Mouse (Mus musculus) hindbrain, embryonic 14.5 days (tissue): ENCODE measurements around the gene Myl3. TPM values are rescaled to one million over a fixed set of nuclear protein-coding genes. Genes with fewer than 3 reads are reported as not detected.
A peak's percentile ranks its signal among the peaks of the same experiment; 100 is the strongest.

ENCODE experiments used
- ATAC-seq: fragments of 200-750 bp; cut with Nextera tagmentation; 2 replicates; pipeline ENCODE4 v1.8.0; 2017; ENCODE audit warnings: moderate number of reproducible peaks, mild to moderate bottlenecking, moderate TSS enrichment, moderate library complexity; ENCODE audit not compliant: low FRiP score
- DNase-seq: peaks from one replicate; pipeline ENCODE4 v3.0.0-alpha.2; 2015; ENCODE audit warnings: low spot score
- H3K27ac ChIP-seq: fragments of 300-500 bp; sonication (generic); 2 replicates; pipeline ENCODE4 v1.5.1; 2014; ENCODE audit warnings: mild to moderate bottlenecking, moderate library complexity
- H3K27me3 ChIP-seq: fragments of 300-500 bp; sonication (generic); 2 replicates; pipeline ENCODE4 v1.6.1; 2014; ENCODE audit warnings: mild to moderate bottlenecking, low read length, mixed read lengths; ENCODE audit not compliant: control insufficient read depth, insufficient read depth
- H3K36me3 ChIP-seq: fragments of 300-500 bp; sonication (generic); replicated peaks from 2 replicates; pipeline ENCODE4 v1.6.1; 2014; ENCODE audit not compliant: control insufficient read depth, insufficient read depth
- H3K4me1 ChIP-seq: fragments of 300-500 bp; sonication (generic); replicated peaks from 2 replicates; pipeline ENCODE4 v1.6.1; 2014; ENCODE audit warnings: antibody characterized with exemption, low read length, mixed read lengths; ENCODE audit not compliant: control insufficient read depth, insufficient read depth
- H3K4me2 ChIP-seq: fragments of 300-500 bp; sonication (generic); replicated peaks from 2 replicates; pipeline ENCODE4 v1.6.1; 2014; ENCODE audit warnings: mild to moderate bottlenecking, moderate library complexity
- H3K4me3 ChIP-seq: fragments of 300-500 bp; sonication (generic); replicated peaks from 2 replicates; pipeline ENCODE4 v1.5.1; 2014; ENCODE audit warnings: mild to moderate bottlenecking, low read length
- H3K9ac ChIP-seq: fragments of 300-500 bp; sonication (generic); 2 replicates; pipeline ENCODE4 v1.6.1; 2014
- H3K9me3 ChIP-seq: fragments of 300-500 bp; sonication (generic); 2 replicates; pipeline ENCODE4 v1.6.1; 2016; ENCODE audit warnings: low read length; ENCODE audit not compliant: control insufficient read depth
- WGBS: fragments of 180-500 bp; shearing (Covaris S2); extraction: QIAGEN DNeasy Blood & Tissue Kit; methylation state at CpG from one replicate; pipeline ENCODE4 v1.1.7; 2014; 5-methylcytosine and 5-hydroxymethylcytosine counted together
- polyA plus RNA-seq: library from polyadenylated mRNA; unstranded; fragments of >200 nt; fragmentation: Nextera tagmentation; extraction: Ambion mirVana; gene quantifications from 2 replicates; pipeline ENCODE4 v1.2.1, GENCODE M21; 2014

Myl3 gene
- polyA plus RNA-seq, 1 experiment from 2014 or later: 0.43 TPM

GRCm38 (mm10) chr9:110739961-110740360 lies 1.7 kb upstream of the Myl3 start:
- 93% methylated on average over 7 of the region's 7 CpGs for WGBS
- H3K4me3 ChIP-seq: no peak overlapping the region
- no peak for ATAC-seq
- H3K27ac ChIP-seq: no peak overlapping the region
- no peak overlapping the region for H3K4me2 ChIP-seq
- DNase-seq: no peak
- peaks cover 24% of the 10 kb centered on the region for H3K27me3 ChIP-seq
- no peaks in the 10 kb centered on the region for H3K9me3 ChIP-seq
- no peaks in the 10 kb centered on the region for H3K36me3 ChIP-seq
- H3K9ac ChIP-seq: no peak overlapping the region
- H3K4me1 ChIP-seq: peaks cover 9% of the 10 kb centered on the region

GRCm38 (mm10) chr9:110742295-110742950 lies 762 bp downstream of the Myl3 start:
- peak overlapping the region; percentile 81 for H3K9ac ChIP-seq
- H3K27ac ChIP-seq: 0 out of 2 replicates have a peak overlapping the region, but pooled peaks have one; percentile 5
- DNase-seq (peak; percentile 41), ATAC-seq (peak; percentile 74)
- H3K4me2 ChIP-seq: peak overlapping the region; percentile 98
- peaks cover 9% of the 10 kb centered on the region for H3K4me1 ChIP-seq
- H3K27me3 ChIP-seq: peaks cover 24% of the 10 kb centered on the region
- peak overlapping the region; percentile 68 for H3K4me3 ChIP-seq
- H3K9me3 ChIP-seq: no peaks in the 10 kb centered on the region
- H3K36me3 ChIP-seq: no peaks in the 10 kb centered on the region
- WGBS: under 1% methylated on average over 47 of the region's 71 CpGs

- peaks cover 9% of the 10 kb centered on the region for H3K4me1 ChIP-seq
- ATAC-seq (no peak), DNase-seq (peak; percentile 49)
- H3K9me3 ChIP-seq: no peaks in the 10 kb centered on the region
- WGBS: under 1% methylated on average over 41 of the region's 49 CpGs
- H3K36me3 ChIP-seq: no peaks in the 10 kb centered on the region
- H3K27me3 ChIP-seq: peaks cover 24% of the 10 kb centered on the region
- H3K9ac ChIP-seq: peak overlapping the region; percentile 81
- H3K27ac ChIP-seq: 0 out of 2 replicates have a peak overlapping the region, but pooled peaks have one; percentile 5
- H3K4me3 ChIP-seq: peak overlapping the region; percentile 68
- H3K4me2 ChIP-seq: peak overlapping the region; percentile 98
Observed at GRCm38 (mm10) chr9:110742951-110743455, 1.3 kb downstream of the Myl3 start.

GRCm38 (mm10) chr9:110743456-110744323 lies 2.0 kb downstream of the Myl3 start:
- Histone ChIP-seq H3K9me3 (no peaks in the 10 kb centered on the region), H3K36me3 (no peaks in the 10 kb centered on the region), H3K4me3 (peak overlapping the region; percentile 68), H3K27me3 (peaks cover 24% of the 10 kb centered on the region), H3K4me1 (peaks cover 9% of the 10 kb centered on the region), H3K27ac (no peak overlapping the region), H3K9ac (peak overlapping the region; percentile 81), H3K4me2 (peak overlapping the region; percentile 98)
- 4% methylated on average over 57 of the region's 63 CpGs for WGBS
- ATAC-seq (peak; percentile 26; the same call in 1 of the 2 replicates), DNase-seq (no peak)

GRCm38 (mm10) chr9:110745752-110746151 lies 4.1 kb downstream of the Myl3 start:
- ATAC-seq (no peak), DNase-seq (no peak)
- Histone ChIP-seq H3K27ac (no peak overlapping the region), H3K4me3 (no peak overlapping the region), H3K4me1 (peaks cover 9% of the 10 kb centered on the region), H3K36me3 (no peaks in the 10 kb centered on the region), H3K4me2 (no peak overlapping the region), H3K9me3 (no peaks in the 10 kb centered on the region), H3K27me3 (peaks cover 23% of the 10 kb centered on the region), H3K9ac (no peak overlapping the region)
- 16% methylated on average over 5 of the region's 5 CpGs for WGBS

GRCm38 (mm10) chr9:110746238-110746637 lies 4.6 kb downstream of the Myl3 start:
- no peak for DNase-seq
- WGBS: 39% methylated on average over 5 of the region's 5 CpGs
- H3K9me3 ChIP-seq: no peaks in the 10 kb centered on the region
- H3K36me3 ChIP-seq: no peaks in the 10 kb centered on the region
- no peak overlapping the region for H3K4me3 ChIP-seq
- no peak overlapping the region for H3K4me2 ChIP-seq
- H3K9ac ChIP-seq: no peak overlapping the region
- ATAC-seq: no peak
- H3K27me3 ChIP-seq: peaks cover 18% of the 10 kb centered on the region
- no peak overlapping the region for H3K27ac ChIP-seq
- peaks cover 9% of the 10 kb centered on the region for H3K4me1 ChIP-seq

- no peak within 1 kb of the TSS for H3K4me2 ChIP-seq
- 65% methylated on average over 7 of the region's 7 CpGs for WGBS
- H3K27ac ChIP-seq: no peak within 1 kb of the TSS
- H3K9me3 ChIP-seq: no peaks in the 10 kb centered on the region
- H3K9ac ChIP-seq: no peak within 1 kb of the TSS
- H3K4me3 ChIP-seq: no peak within 1 kb of the TSS
- peaks cover 3% of the 10 kb centered on the region for H3K4me1 ChIP-seq
- H3K36me3 ChIP-seq: no peaks in the 10 kb centered on the region
- ATAC-seq (no peak), DNase-seq (no peak)
- H3K27me3 ChIP-seq: peaks cover 11% of the 10 kb centered on the region
Observed at GRCm38 (mm10) chr9:110746961-110747360, 5.3 kb downstream of the Myl3 start, which contains the start of gene Pth1r. Pth1r (minus strand) TSS chr9:110747145.

GRCm38 (mm10) chr9:110748451-110748850 lies 6.8 kb downstream of the Myl3 start:
- 67% methylated on average over 2 of the region's 2 CpGs for WGBS
- no peak overlapping the region for H3K4me2 ChIP-seq
- H3K9me3 ChIP-seq: no peaks in the 10 kb centered on the region
- no peaks in the 10 kb centered on the region for H3K36me3 ChIP-seq
- H3K27me3 ChIP-seq: peaks cover 10% of the 10 kb centered on the region
- no peak overlapping the region for H3K4me3 ChIP-seq
- H3K9ac ChIP-seq: no peak overlapping the region
- no peak for DNase-seq
- ATAC-seq: no peak
- H3K27ac ChIP-seq: no peak overlapping the region
- no peaks in the 10 kb centered on the region for H3K4me1 ChIP-seq
